Mouse (Mus musculus): ENCODE measurements around the gene Spn. TPM values are rescaled to one million over a fixed set of nuclear protein-coding genes. Genes with fewer than 3 reads are reported as not detected.

The Spn gene
- polyA plus RNA-seq, 1 experiment from 2014 or later = not detected

- Histone ChIP-seq H3K4me3 (replicated peaks; ENCODE audit: low read depth, low read length) (no peak overlapping the region), H3K4me1 (ENCODE audit: control insufficient read depth, insufficient read depth, low read length) (no peaks in the 10 kb centered on the region), H3K9ac (replicated peaks; ENCODE audit: low read length) (no peak overlapping the region), H3K9me3 (ENCODE audit: control insufficient read depth, low read length) (no peaks in the 10 kb centered on the region), H3K27me3 (ENCODE audit: control insufficient read depth, insufficient read depth, low read length) (no peaks in the 10 kb centered on the region), H3K4me2 (ENCODE audit: low read length) (no peak overlapping the region), H3K36me3 (ENCODE audit: control insufficient read depth, insufficient read depth, low read length) (no peaks in the 10 kb centered on the region), H3K27ac (replicated peaks; ENCODE audit: low read depth, low read length) (no peak overlapping the region)
- DNase-seq (no peak), ATAC-seq (ENCODE audit: low FRiP score, low TSS enrichment) (no peak)
- WGBS = 83% methylated on average over 5 of the region's 5 CpGs
Measured at GRCm38 (mm10) chr7:127166501-127166900, 28.9 kb upstream of the Spn start.

- Histone ChIP-seq H3K36me3 (ENCODE audit: control insufficient read depth, insufficient read depth, low read length) (no peaks in the 10 kb centered on the region), H3K27ac (replicated peaks; ENCODE audit: low read depth, low read length) (no peak overlapping the region), H3K9me3 (ENCODE audit: control insufficient read depth, low read length) (no peaks in the 10 kb centered on the region), H3K4me2 (ENCODE audit: low read length) (no peak overlapping the region), H3K27me3 (ENCODE audit: control insufficient read depth, insufficient read depth, low read length) (no peaks in the 10 kb centered on the region), H3K4me3 (replicated peaks; ENCODE audit: low read depth, low read length) (no peak overlapping the region), H3K4me1 (ENCODE audit: control insufficient read depth, insufficient read depth, low read length) (no peaks in the 10 kb centered on the region), H3K9ac (replicated peaks; ENCODE audit: low read length) (no peak overlapping the region)
- ATAC-seq (ENCODE audit: low FRiP score, low TSS enrichment) = no peak
- 81% methylated on average over 12 of the region's 12 CpGs for WGBS
- no peak for DNase-seq
Measured at GRCm38 (mm10) chr7:127165607-127166493, 28.2 kb upstream of the Spn start.

GRCm38 (mm10) chr7:127164002-127164401 lies 26.4 kb upstream of the Spn start:
- H3K4me3 ChIP-seq (replicated peaks; ENCODE audit: low read depth, low read length) = no peak overlapping the region
- WGBS = 87% methylated on average over 4 of the region's 4 CpGs
- no peaks in the 10 kb centered on the region for H3K27me3 ChIP-seq (ENCODE audit: control insufficient read depth, insufficient read depth, low read length)
- H3K9ac ChIP-seq (replicated peaks; ENCODE audit: low read length) = no peak overlapping the region
- ATAC-seq (ENCODE audit: low FRiP score, low TSS enrichment) (no peak), DNase-seq (no peak)
- no peaks in the 10 kb centered on the region for H3K36me3 ChIP-seq (ENCODE audit: control insufficient read depth, insufficient read depth, low read length)
- H3K4me1 ChIP-seq (ENCODE audit: control insufficient read depth, insufficient read depth, low read length) = no peaks in the 10 kb centered on the region
- H3K4me2 ChIP-seq (ENCODE audit: low read length) = no peak overlapping the region
- no peaks in the 10 kb centered on the region for H3K9me3 ChIP-seq (ENCODE audit: control insufficient read depth, low read length)
- H3K27ac ChIP-seq (replicated peaks; ENCODE audit: low read depth, low read length) = no peak overlapping the region

GRCm38 (mm10) chr7:127162546-127162945 lies 24.9 kb upstream of the Spn start:
- H3K9ac ChIP-seq (replicated peaks; ENCODE audit: low read length) = no peak overlapping the region
- no peaks in the 10 kb centered on the region for H3K36me3 ChIP-seq (ENCODE audit: control insufficient read depth, insufficient read depth, low read length)
- no peaks in the 10 kb centered on the region for H3K4me1 ChIP-seq (ENCODE audit: control insufficient read depth, insufficient read depth, low read length)
- ATAC-seq (ENCODE audit: low FRiP score, low TSS enrichment) (no peak), DNase-seq (no peak)
- H3K27me3 ChIP-seq (ENCODE audit: control insufficient read depth, insufficient read depth, low read length) = no peaks in the 10 kb centered on the region
- H3K4me2 ChIP-seq (ENCODE audit: low read length) = no peak overlapping the region
- no peak overlapping the region for H3K27ac ChIP-seq (replicated peaks; ENCODE audit: low read depth, low read length)
- 85% methylated on average over 5 of the region's 5 CpGs for WGBS
- no peak overlapping the region for H3K4me3 ChIP-seq (replicated peaks; ENCODE audit: low read depth, low read length)
- H3K9me3 ChIP-seq (ENCODE audit: control insufficient read depth, low read length) = no peaks in the 10 kb centered on the region

GRCm38 (mm10) chr7:127157548-127157947 lies 19.9 kb upstream of the Spn start:
- Histone ChIP-seq H3K4me1 (ENCODE audit: control insufficient read depth, insufficient read depth, low read length) (no peaks in the 10 kb centered on the region), H3K9ac (replicated peaks; ENCODE audit: low read length) (no peak overlapping the region), H3K4me3 (replicated peaks; ENCODE audit: low read depth, low read length) (no peak overlapping the region), H3K9me3 (ENCODE audit: control insufficient read depth, low read length) (no peaks in the 10 kb centered on the region), H3K4me2 (ENCODE audit: low read length) (no peak overlapping the region), H3K27me3 (ENCODE audit: control insufficient read depth, insufficient read depth, low read length) (no peaks in the 10 kb centered on the region), H3K27ac (replicated peaks; ENCODE audit: low read depth, low read length) (no peak overlapping the region), H3K36me3 (ENCODE audit: control insufficient read depth, insufficient read depth, low read length) (no peaks in the 10 kb centered on the region)
- ATAC-seq (ENCODE audit: low FRiP score, low TSS enrichment) (no peak), DNase-seq (no peak)
- 89% methylated on average over 4 of the region's 4 CpGs for WGBS

GRCm38 (mm10) chr7:127153477-127153876 lies 15.9 kb upstream of the Spn start:
- no peaks in the 10 kb centered on the region for H3K9me3 ChIP-seq (ENCODE audit: control insufficient read depth, low read length)
- H3K4me3 ChIP-seq (replicated peaks; ENCODE audit: low read depth, low read length) = no peak overlapping the region
- ATAC-seq (ENCODE audit: low FRiP score, low TSS enrichment) = no peak
- DNase-seq = no peak
- H3K4me1 ChIP-seq (ENCODE audit: control insufficient read depth, insufficient read depth, low read length) = no peaks in the 10 kb centered on the region
- WGBS = 88% methylated on average over 3 of the region's 3 CpGs
- no peaks in the 10 kb centered on the region for H3K36me3 ChIP-seq (ENCODE audit: control insufficient read depth, insufficient read depth, low read length)
- H3K9ac ChIP-seq (replicated peaks; ENCODE audit: low read length) = no peak overlapping the region
- no peak overlapping the region for H3K27ac ChIP-seq (replicated peaks; ENCODE audit: low read depth, low read length)
- no peaks in the 10 kb centered on the region for H3K27me3 ChIP-seq (ENCODE audit: control insufficient read depth, insufficient read depth, low read length)
- H3K4me2 ChIP-seq (ENCODE audit: low read length) = no peak overlapping the region

- no peaks in the 10 kb centered on the region for H3K36me3 ChIP-seq (ENCODE audit: control insufficient read depth, insufficient read depth, low read length)
- no peaks in the 10 kb centered on the region for H3K4me1 ChIP-seq (ENCODE audit: control insufficient read depth, insufficient read depth, low read length)
- WGBS = 93% methylated on average over 6 of the region's 6 CpGs
- no peak overlapping the region for H3K4me2 ChIP-seq (ENCODE audit: low read length)
- H3K9ac ChIP-seq (replicated peaks; ENCODE audit: low read length) = no peak overlapping the region
- H3K4me3 ChIP-seq (replicated peaks; ENCODE audit: low read depth, low read length) = no peak overlapping the region
- H3K27ac ChIP-seq (replicated peaks; ENCODE audit: low read depth, low read length) = no peak overlapping the region
- DNase-seq (no peak), ATAC-seq (ENCODE audit: low FRiP score, low TSS enrichment) (no peak)
- no peaks in the 10 kb centered on the region for H3K9me3 ChIP-seq (ENCODE audit: control insufficient read depth, low read length)
- no peaks in the 10 kb centered on the region for H3K27me3 ChIP-seq (ENCODE audit: control insufficient read depth, insufficient read depth, low read length)
Measured at GRCm38 (mm10) chr7:127152464-127152863, 14.8 kb upstream of the Spn start.

- Histone ChIP-seq H3K4me2 (ENCODE audit: low read length) (no peak overlapping the region), H3K27me3 (ENCODE audit: control insufficient read depth, insufficient read depth, low read length) (no peaks in the 10 kb centered on the region), H3K9me3 (ENCODE audit: control insufficient read depth, low read length) (no peaks in the 10 kb centered on the region), H3K4me3 (replicated peaks; ENCODE audit: low read depth, low read length) (no peak overlapping the region), H3K36me3 (ENCODE audit: control insufficient read depth, insufficient read depth, low read length) (no peaks in the 10 kb centered on the region), H3K27ac (replicated peaks; ENCODE audit: low read depth, low read length) (no peak overlapping the region), H3K9ac (replicated peaks; ENCODE audit: low read length) (no peak overlapping the region), H3K4me1 (ENCODE audit: control insufficient read depth, insufficient read depth, low read length) (no peaks in the 10 kb centered on the region)
- 84% methylated on average over 3 of the region's 3 CpGs for WGBS
- no peak for DNase-seq
- no peak for ATAC-seq (ENCODE audit: low FRiP score, low TSS enrichment)
Measured at GRCm38 (mm10) chr7:127147901-127148300, 10.3 kb upstream of the Spn start.

GRCm38 (mm10) chr7:127146267-127146603 lies 8.6 kb upstream of the Spn start:
- Histone ChIP-seq H3K27ac (replicated peaks; ENCODE audit: low read depth, low read length) (no peak overlapping the region), H3K36me3 (ENCODE audit: control insufficient read depth, insufficient read depth, low read length) (no peaks in the 10 kb centered on the region), H3K27me3 (ENCODE audit: control insufficient read depth, insufficient read depth, low read length) (no peaks in the 10 kb centered on the region), H3K9ac (replicated peaks; ENCODE audit: low read length) (no peak overlapping the region), H3K4me2 (ENCODE audit: low read length) (no peak overlapping the region), H3K4me3 (replicated peaks; ENCODE audit: low read depth, low read length) (no peak overlapping the region), H3K9me3 (ENCODE audit: control insufficient read depth, low read length) (no peaks in the 10 kb centered on the region), H3K4me1 (ENCODE audit: control insufficient read depth, insufficient read depth, low read length) (no peaks in the 10 kb centered on the region)
- no peak for DNase-seq
- no peak for ATAC-seq (ENCODE audit: low FRiP score, low TSS enrichment)
- 49% methylated on average over 2 of the region's 2 CpGs for WGBS
